In genomic region chr1:143853691-143854115, GRCm38 (mm10) we compare ENCODE assay signal across 15 mouse cellular contexts.
DNase-seq lines count a peak whose midpoint lies in the region; ATAC-seq lines count a peak whose summit lies in the region.
"Had no signal": no experiment of that assay in that cellular context is flagged by ENCODE, and none has a peak within 500 bp of the region (broad histone marks: within the 10 kb centered on the region; RNA-seq: fewer than 3 reads in every experiment).

No protein-coding gene starts in this region.

- WGBS in heart, embryonic 11.5 days (ENCODE audit: insufficient replicate concordance), result 62% methylated on average over 8 of the region's 8 CpGs
- 64% methylated on average over 8 of the region's 8 CpGs for WGBS in neural tube, embryonic 14.5 days
- 75% methylated on average over 8 of the region's 8 CpGs for WGBS in forebrain, embryonic 11.5 days

- no peaks in the 10 kb centered on the region for H3K27me3 ChIP-seq in heart, embryonic 11.5 days (ENCODE audit: control insufficient read depth, insufficient read depth, low read length)
- no peaks in the 10 kb centered on the region for H3K27me3 ChIP-seq in neural tube, embryonic 14.5 days (ENCODE audit: control insufficient read depth, insufficient read depth, low read length)
- H3K27me3 ChIP-seq in forebrain, embryonic 11.5 days (ENCODE audit: control insufficient read depth, insufficient read depth, low read length), result no peaks in the 10 kb centered on the region
- H3K27me3 ChIP-seq: CH12.LX; embryonic facial prominence, embryonic 12.5 days; hindbrain, embryonic 15.5 days; limb, embryonic 15.5 days had no signal

- no peak overlapping the region for H3K4me2 ChIP-seq in heart, embryonic 11.5 days
- H3K4me2 ChIP-seq in neural tube, embryonic 14.5 days (ENCODE audit: low read depth, low read length), result no peak overlapping the region
- no peak overlapping the region for H3K4me2 ChIP-seq in forebrain, embryonic 11.5 days (ENCODE audit: low read depth, low read length, severe bottlenecking)
- H3K4me2 ChIP-seq: embryonic facial prominence, embryonic 12.5 days; hindbrain, embryonic 15.5 days; limb, embryonic 15.5 days had no signal

- no peak overlapping the region for H3K27ac ChIP-seq in heart, embryonic 11.5 days (ENCODE audit: low read depth, low read length)
- H3K27ac ChIP-seq in neural tube, embryonic 14.5 days (ENCODE audit: low read depth, low read length), result peak overlapping the region; percentile 24; the same call in 1 of the 2 replicates
- H3K27ac ChIP-seq in forebrain, embryonic 11.5 days (ENCODE audit: low read depth, low read length), result no peak overlapping the region
- H3K27ac ChIP-seq: embryonic facial prominence, embryonic 12.5 days; limb, embryonic 15.5 days had no signal

- peak; percentile 19 for DNase-seq in heart, adult 8-10 months (ENCODE audit: low spot score)
- DNase-seq in neural tube, embryonic 10.5 days (ENCODE audit: extremely low spot score, low spot score), result no peak
- no peak for DNase-seq in forebrain, embryonic 11.5 days (ENCODE audit: low spot score)
- no peak for DNase-seq in left cerebral cortex, postnatal 36 days (ENCODE audit: low spot score in 2 of 2)
- DNase-seq in embryo, embryonic 11 days, result no peak
- DNase-seq: cerebellum, adult 18-20 months; gastrocnemius, postnatal 36 days; spleen, adult 18-20 months had no signal

- H3K36me3 ChIP-seq in heart, embryonic 11.5 days (ENCODE audit: control insufficient read depth, insufficient read depth, low read length), result no peaks in the 10 kb centered on the region
- no peaks in the 10 kb centered on the region for H3K36me3 ChIP-seq in neural tube, embryonic 14.5 days (ENCODE audit: control insufficient read depth, insufficient read depth, low read length)
- no peaks in the 10 kb centered on the region for H3K36me3 ChIP-seq in forebrain, embryonic 11.5 days (ENCODE audit: control insufficient read depth, insufficient read depth, low read length)
- H3K36me3 ChIP-seq: embryonic facial prominence, embryonic 12.5 days; hindbrain, embryonic 15.5 days; limb, embryonic 15.5 days had no signal

- no peak for ATAC-seq in heart, embryonic 11.5 days (replicated peaks; ENCODE audit: insufficient number of reproducible peaks, low FRiP score, low TSS enrichment)
- no peak for ATAC-seq in neural tube, embryonic 14.5 days (ENCODE audit: low read depth)
- ATAC-seq in common myeloid progenitor, adult 5-6 weeks (replicated peaks; ENCODE audit: low read depth, poor library complexity, severe bottlenecking), result peak; percentile 67
- no peak for ATAC-seq in forebrain, embryonic 11.5 days (replicated peaks; ENCODE audit: low FRiP score)

- H3K4me1 ChIP-seq in heart, embryonic 11.5 days (ENCODE audit: control insufficient read depth, insufficient read depth, low read length), result no peaks in the 10 kb centered on the region
- H3K4me1 ChIP-seq in neural tube, embryonic 14.5 days (ENCODE audit: control insufficient read depth, insufficient read depth, low read length), result no peaks in the 10 kb centered on the region
- no peaks in the 10 kb centered on the region for H3K4me1 ChIP-seq in forebrain, embryonic 11.5 days (replicated peaks; ENCODE audit: control insufficient read depth, insufficient read depth, low read length)
- H3K4me1 ChIP-seq: embryonic facial prominence, embryonic 12.5 days; limb, embryonic 15.5 days had no signal

- H3K9me3 ChIP-seq in heart, embryonic 11.5 days (replicated peaks; ENCODE audit: control insufficient read depth, low read length), result no peaks in the 10 kb centered on the region
- no peaks in the 10 kb centered on the region for H3K9me3 ChIP-seq in neural tube, embryonic 14.5 days (ENCODE audit: control insufficient read depth, low read length)
- H3K9me3 ChIP-seq in forebrain, embryonic 11.5 days (ENCODE audit: control insufficient read depth, low read length), result no peaks in the 10 kb centered on the region
- H3K9me3 ChIP-seq: embryonic facial prominence, embryonic 12.5 days; hindbrain, embryonic 15.5 days; limb, embryonic 15.5 days had no signal

- intact Hi-C loops in left cerebral cortex, postnatal 36 days (cut with DNase I), result no loop called here

- H3K9ac ChIP-seq in heart, embryonic 11.5 days (ENCODE audit: low read depth, low read length), result no peak overlapping the region
- no peak overlapping the region for H3K9ac ChIP-seq in neural tube, embryonic 14.5 days (replicated peaks; ENCODE audit: low read depth, low read length)
- H3K9ac ChIP-seq in forebrain, embryonic 11.5 days (ENCODE audit: low read length), result no peak overlapping the region
- H3K9ac ChIP-seq: embryonic facial prominence, embryonic 12.5 days; hindbrain, embryonic 15.5 days; limb, embryonic 15.5 days had no signal

- H3K4me3 ChIP-seq in heart, embryonic 11.5 days (ENCODE audit: low read depth, low read length), result no peak overlapping the region
- H3K4me3 ChIP-seq in neural tube, embryonic 14.5 days (ENCODE audit: low read depth, low read length), result no peak overlapping the region
- no peak overlapping the region for H3K4me3 ChIP-seq in forebrain, embryonic 11.5 days (ENCODE audit: low read depth, low read length)
- H3K4me3 ChIP-seq: embryonic facial prominence, embryonic 12.5 days; hindbrain, embryonic 15.5 days; limb, embryonic 15.5 days had no signal
